Mouse (Mus musculus): ENCODE results near the gene Dscaml1.

Dscaml1 gene

GRCm38 (mm10) chr9:45632520-45632919 is 206.1 kb downstream of the Dscaml1 start:
- no peak for DNase-seq (ENCODE audit: low spot score)

GRCm38 (mm10) chr9:45633036-45633435 is 206.6 kb downstream of the Dscaml1 start:
- DNase-seq (ENCODE audit: low spot score) = no peak

GRCm38 (mm10) chr9:45634978-45635377 is 208.6 kb downstream of the Dscaml1 start:
- DNase-seq (ENCODE audit: low spot score) = no peak

- DNase-seq (ENCODE audit: low spot score) = no peak
Observed at GRCm38 (mm10) chr9:45637346-45637745, 210.9 kb downstream of the Dscaml1 start.

- no peak for DNase-seq (ENCODE audit: low spot score)
Observed at GRCm38 (mm10) chr9:45638184-45638917, 211.9 kb downstream of the Dscaml1 start.

- no peak for DNase-seq (ENCODE audit: low spot score)
Observed at GRCm38 (mm10) chr9:45644833-45645388, 218.5 kb downstream of the Dscaml1 start.

- DNase-seq (ENCODE audit: low spot score) = no peak
Observed at GRCm38 (mm10) chr9:45645526-45645925, 219.1 kb downstream of the Dscaml1 start.

- DNase-seq (ENCODE audit: low spot score) = no peak
Observed at GRCm38 (mm10) chr9:45651078-45651809, 224.8 kb downstream of the Dscaml1 start.

- no peak for DNase-seq (ENCODE audit: low spot score)
Observed at GRCm38 (mm10) chr9:45651810-45652177, 225.4 kb downstream of the Dscaml1 start.

GRCm38 (mm10) chr9:45657172-45658062 is 231.0 kb downstream of the Dscaml1 start:
- no peak for DNase-seq (ENCODE audit: low spot score)

GRCm38 (mm10) chr9:45660191-45660590 is 233.8 kb downstream of the Dscaml1 start:
- no peak for DNase-seq (ENCODE audit: low spot score)

GRCm38 (mm10) chr9:45662471-45662870 is 236.0 kb downstream of the Dscaml1 start:
- DNase-seq (ENCODE audit: low spot score) = no peak

GRCm38 (mm10) chr9:45663386-45664315 is 237.2 kb downstream of the Dscaml1 start:
- DNase-seq (ENCODE audit: low spot score) = no peak

GRCm38 (mm10) chr9:45664326-45664725 is 237.9 kb downstream of the Dscaml1 start:
- DNase-seq (ENCODE audit: low spot score) = no peak

- no peak for DNase-seq (ENCODE audit: low spot score)
Observed at GRCm38 (mm10) chr9:45664871-45665394, 238.5 kb downstream of the Dscaml1 start.

- no peak for DNase-seq (ENCODE audit: low spot score)
Observed at GRCm38 (mm10) chr9:45675931-45676330, 249.5 kb downstream of the Dscaml1 start.

- DNase-seq (ENCODE audit: low spot score) = no peak
Observed at GRCm38 (mm10) chr9:45676578-45676977, 250.2 kb downstream of the Dscaml1 start.

GRCm38 (mm10) chr9:45677236-45677781 is 250.9 kb downstream of the Dscaml1 start:
- DNase-seq (ENCODE audit: low spot score) = no peak

GRCm38 (mm10) chr9:45677952-45678663 is 251.7 kb downstream of the Dscaml1 start:
- DNase-seq (ENCODE audit: low spot score) = no peak

- DNase-seq (ENCODE audit: low spot score) = no peak
Observed at GRCm38 (mm10) chr9:45678664-45679026, 252.2 kb downstream of the Dscaml1 start.

All from yolk sac, embryonic 10.5 days (tissue).